Mouse (Mus musculus) neural tube, embryonic 14.5 days (tissue): ENCODE data around the gene Fam222a. TPM values are rescaled to one million over a fixed set of nuclear protein-coding genes. Genes with fewer than 3 reads are reported as not detected.

ENCODE experiments used
- ATAC-seq: fragments of 200-750 bp; cut with Nextera tagmentation; 2 replicates; pipeline ENCODE4 v1.8.0; 2017; ENCODE audit warnings: low read depth, mild to moderate bottlenecking, moderate TSS enrichment, moderate library complexity
- H3K27ac ChIP-seq: fragments of 300-500 bp; sonication (generic); 2 replicates; pipeline ENCODE4 v1.5.1; 2014; ENCODE audit warnings: low read depth, mild to moderate bottlenecking, control low read depth, low read length, moderate library complexity, mixed read lengths
- H3K27me3 ChIP-seq: fragments of 300-500 bp; sonication (generic); 2 replicates; pipeline ENCODE4 v1.6.1; 2014; ENCODE audit warnings: low read length; ENCODE audit not compliant: control insufficient read depth, insufficient read depth
- H3K36me3 ChIP-seq: fragments of 300-500 bp; sonication (generic); 2 replicates; pipeline ENCODE4 v1.6.1; 2014; ENCODE audit warnings: low read length, mixed read lengths; ENCODE audit not compliant: control insufficient read depth, insufficient read depth
- H3K4me1 ChIP-seq: fragments of 300-500 bp; sonication (generic); 2 replicates; pipeline ENCODE4 v1.6.1; 2014; ENCODE audit warnings: low read length; ENCODE audit not compliant: control insufficient read depth, insufficient read depth
- H3K4me2 ChIP-seq: fragments of 300-500 bp; sonication (generic); 2 replicates; pipeline ENCODE4 v1.6.1; 2014; ENCODE audit warnings: mild to moderate bottlenecking, low read depth, low read length, control low read depth
- H3K4me3 ChIP-seq: fragments of 300-500 bp; sonication (generic); 2 replicates; pipeline ENCODE4 v1.5.1; 2014; ENCODE audit warnings: low read depth, low read length, control low read depth, mixed read lengths
- H3K9ac ChIP-seq: fragments of 300-500 bp; sonication (generic); replicated peaks from 2 replicates; pipeline ENCODE4 v1.6.1; 2014; ENCODE audit warnings: low read depth, mild to moderate bottlenecking, control low read depth, low read length, mixed read lengths
- H3K9me3 ChIP-seq: fragments of 300-500 bp; sonication (generic); 2 replicates; pipeline ENCODE4 v1.6.1; 2016; ENCODE audit warnings: low read length; ENCODE audit not compliant: control insufficient read depth
- WGBS: fragments of 180-500 bp; shearing (Covaris S2); extraction: QIAGEN DNeasy Blood & Tissue Kit; methylation state at CpG from one replicate; pipeline ENCODE4 v1.1.7; 2014; 5-methylcytosine and 5-hydroxymethylcytosine counted together
- polyA plus RNA-seq: library from polyadenylated mRNA; unstranded; fragments of >200 nt; fragmentation: Nextera tagmentation; extraction: Ambion mirVana; gene quantifications from 2 replicates; pipeline ENCODE4 v1.2.1, GENCODE M21; 2014

Fam222a gene
- polyA plus RNA-seq, 1 experiment from 2014 or later, result 7.0 TPM

- Histone ChIP-seq H3K9ac (no peak overlapping the region), H3K4me3 (no peak overlapping the region), H3K4me2 (no peak overlapping the region), H3K4me1 (peaks cover 21% of the 10 kb centered on the region), H3K36me3 (no peaks in the 10 kb centered on the region), H3K27me3 (no peaks in the 10 kb centered on the region), H3K27ac (no peak overlapping the region), H3K9me3 (no peaks in the 10 kb centered on the region)
- WGBS, result 81% methylated on average over 6 of the region's 6 CpGs
- ATAC-seq, result no peak
These were observed 2.1 kb upstream of the Fam222a start for GRCm38 (mm10) chr5:114565751-114566150.

GRCm38 (mm10) chr5:114566461-114566860, 1.4 kb upstream of the Fam222a start:
- Histone ChIP-seq H3K36me3 (no peaks in the 10 kb centered on the region), H3K27me3 (no peaks in the 10 kb centered on the region), H3K9ac (no peak overlapping the region), H3K27ac (no peak overlapping the region), H3K4me3 (no peak overlapping the region), H3K4me2 (no peak overlapping the region; the same call in 1 of the 2 replicates), H3K9me3 (no peaks in the 10 kb centered on the region), H3K4me1 (peaks cover 28% of the 10 kb centered on the region)
- WGBS, result 89% methylated on average over 10 of the region's 10 CpGs
- no peak for ATAC-seq

DNA sequence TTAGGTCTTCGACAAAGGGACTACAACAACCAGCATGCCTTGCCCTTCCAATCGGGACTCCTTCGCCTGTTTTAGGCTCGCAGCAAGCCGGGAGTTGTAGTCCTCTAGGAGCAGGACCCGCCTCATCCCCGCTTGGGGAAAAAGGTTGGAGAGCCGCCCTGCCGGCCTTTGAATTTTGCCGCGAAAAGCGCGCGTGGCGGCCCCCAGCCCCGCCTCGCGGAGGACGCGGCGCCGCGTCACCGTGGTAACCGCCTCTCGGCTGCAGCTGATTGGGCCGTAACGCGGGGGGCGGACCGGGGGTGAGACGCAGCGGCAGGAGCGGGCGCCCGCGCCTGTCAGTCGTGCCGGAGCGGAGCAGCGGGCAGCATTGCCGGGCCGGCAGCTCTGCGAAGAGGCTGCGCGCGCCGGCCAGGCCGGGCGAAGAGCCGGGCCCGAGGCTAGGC, 720 bp upstream of the Fam222a start:
- Histone ChIP-seq H3K9me3 (no peaks in the 10 kb centered on the region), H3K4me2 (peak overlapping the region; percentile 77), H3K27me3 (no peaks in the 10 kb centered on the region), H3K9ac (peak overlapping the region; percentile 80), H3K36me3 (no peaks in the 10 kb centered on the region), H3K4me3 (peak overlapping the region; percentile 90), H3K27ac (peak overlapping the region; percentile 87), H3K4me1 (peaks cover 34% of the 10 kb centered on the region)
- peak; percentile 91 for ATAC-seq
- WGBS, result under 1% methylated on average over 52 of the region's 52 CpGs

DNA sequence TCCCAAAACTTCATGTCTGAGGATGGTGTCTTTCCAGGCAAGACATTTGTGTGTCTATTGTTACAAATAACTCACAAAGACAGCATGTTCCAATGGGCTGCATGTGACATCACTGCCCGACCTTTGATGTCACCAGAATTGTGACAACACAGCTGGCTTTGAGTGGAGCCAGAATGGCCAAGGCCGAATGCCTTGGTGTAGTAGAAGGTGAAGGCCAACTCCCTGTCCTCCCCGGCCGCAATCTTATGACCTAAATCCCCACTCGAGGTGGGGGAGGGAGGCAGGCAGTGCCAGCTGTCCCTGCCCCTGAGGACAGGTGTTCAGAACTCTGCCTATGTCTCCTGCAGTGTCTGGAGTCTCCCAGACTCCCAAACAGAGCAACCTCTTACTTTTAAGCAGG, 1.0 kb downstream of the Fam222a start:
- Histone ChIP-seq H3K4me3 (peak overlapping the region; percentile 90), H3K9ac (peak overlapping the region; percentile 80), H3K36me3 (no peaks in the 10 kb centered on the region), H3K9me3 (no peaks in the 10 kb centered on the region), H3K27me3 (no peaks in the 10 kb centered on the region), H3K4me2 (peak overlapping the region; percentile 77), H3K4me1 (peaks cover 49% of the 10 kb centered on the region), H3K27ac (0 out of 2 replicates have a peak overlapping the region, but pooled peaks have one; percentile 4)
- no peak for ATAC-seq
- WGBS, result 16% methylated on average over 5 of the region's 5 CpGs

- Histone ChIP-seq H3K4me3 (peak overlapping the region; percentile 90), H3K4me2 (peak overlapping the region; percentile 77), H3K27ac (no peak overlapping the region), H3K27me3 (no peaks in the 10 kb centered on the region), H3K9ac (peak overlapping the region; percentile 34; the same call in 1 of the 2 replicates), H3K4me1 (peaks cover 60% of the 10 kb centered on the region), H3K9me3 (no peaks in the 10 kb centered on the region), H3K36me3 (no peaks in the 10 kb centered on the region)
- ATAC-seq, result no peak
- WGBS, result 13% methylated on average over 11 of the region's 16 CpGs
These were observed 2.3 kb downstream of the Fam222a start for GRCm38 (mm10) chr5:114569918-114570670.

- Histone ChIP-seq H3K27ac (peak overlapping the region; percentile 84), H3K27me3 (no peaks in the 10 kb centered on the region), H3K4me3 (peak overlapping the region; percentile 43), H3K9me3 (no peaks in the 10 kb centered on the region), H3K9ac (peak overlapping the region; percentile 55), H3K4me1 (peaks cover 68% of the 10 kb centered on the region), H3K4me2 (peak overlapping the region; percentile 77), H3K36me3 (no peaks in the 10 kb centered on the region)
- 1% methylated on average over 13 of the region's 14 CpGs for WGBS
- no peak for ATAC-seq
These were observed 3.1 kb downstream of the Fam222a start for GRCm38 (mm10) chr5:114570791-114571450.

- ATAC-seq, result peak; percentile 5; the same call in 1 of the 2 replicates
These were observed 3.7 kb downstream of the Fam222a start for GRCm38 (mm10) chr5:114571451-114572030.

GRCm38 (mm10) chr5:114572997-114573396, 5.2 kb downstream of the Fam222a start:
- H3K4me3 ChIP-seq, result no peak overlapping the region
- H3K9ac ChIP-seq, result no peak overlapping the region
- H3K27me3 ChIP-seq, result no peaks in the 10 kb centered on the region
- peak overlapping the region; percentile 77; the same call in 1 of the 2 replicates for H3K4me2 ChIP-seq
- peaks cover 81% of the 10 kb centered on the region for H3K4me1 ChIP-seq
- H3K9me3 ChIP-seq, result no peaks in the 10 kb centered on the region
- no peaks in the 10 kb centered on the region for H3K36me3 ChIP-seq
- 9% methylated on average over 2 of the region's 2 CpGs for WGBS
- ATAC-seq, result no peak
- H3K27ac ChIP-seq, result no peak overlapping the region

More at GRCm38 (mm10) chr5:114571451-114572030, 3.7 kb downstream of the Fam222a start:
- Histone ChIP-seq H3K9ac (peak overlapping the region; percentile 55), H3K4me2 (peak overlapping the region; percentile 77), H3K27me3 (no peaks in the 10 kb centered on the region), H3K36me3 (no peaks in the 10 kb centered on the region), H3K9me3 (no peaks in the 10 kb centered on the region), H3K4me1 (peaks cover 73% of the 10 kb centered on the region), H3K27ac (peak overlapping the region; percentile 84), H3K4me3 (peak overlapping the region; percentile 43)
- under 1% methylated on average over 39 of the region's 39 CpGs for WGBS
